ENCODE assay signal across 8 mouse cellular contexts in the genomic region with DNA sequence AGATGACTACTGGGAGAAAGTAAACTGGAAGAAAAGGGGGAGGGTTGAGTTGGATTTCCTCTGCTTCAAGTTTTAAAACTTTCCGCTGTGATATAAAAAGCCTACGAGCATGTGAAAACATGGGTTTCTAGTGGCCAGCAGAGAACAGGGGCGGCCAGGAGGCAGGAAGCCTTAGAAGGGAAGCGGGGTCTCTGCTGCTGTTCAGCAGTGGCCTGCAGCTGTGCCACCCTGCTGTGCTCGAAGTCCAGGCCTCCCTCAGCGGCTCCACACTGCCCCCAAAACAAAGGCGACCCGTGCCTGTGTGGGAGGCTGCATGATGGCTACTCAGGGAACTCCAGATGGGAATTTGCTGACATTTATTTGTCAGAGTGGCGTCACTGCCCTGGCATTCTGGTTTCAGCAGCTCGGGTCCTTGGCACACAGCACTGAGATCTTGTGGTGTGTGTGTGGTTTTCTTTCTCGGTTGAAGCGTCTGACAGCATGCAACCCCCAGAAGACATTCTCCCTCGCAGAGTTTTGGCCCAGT. TPM values are rescaled to one million over a fixed set of nuclear protein-coding genes. Genes with fewer than 3 reads are reported as not detected.
DNase-seq lines count a peak whose midpoint lies in the region; ATAC-seq and TF ChIP-seq lines count a peak whose summit lies in the region.

No protein-coding gene starts in this region.

- H3K4me1 ChIP-seq in stomach, embryonic 14.5 days (ENCODE audit: control insufficient read depth, insufficient read depth, low read length) = peaks cover 13% of the 10 kb centered on the region
- H3K4me1 ChIP-seq in stomach, postnatal 0 days (replicated peaks; ENCODE audit: control insufficient read depth, insufficient read depth) = 0 out of 2 replicates have a peak, but pooled peaks cover 3% of the 10 kb centered on the region
- H3K4me1 ChIP-seq in forebrain, embryonic 13.5 days = peaks cover 23% of the 10 kb centered on the region
- H3K4me1 ChIP-seq in hindbrain, embryonic 10.5 days (replicated peaks) = peaks cover 54% of the 10 kb centered on the region
- peaks cover 26% of the 10 kb centered on the region for H3K4me1 ChIP-seq in liver, embryonic 11.5 days (replicated peaks; ENCODE audit: control insufficient read depth, insufficient read depth, low read length)
- H3K4me1 ChIP-seq in neural tube, embryonic 15.5 days = peaks cover 43% of the 10 kb centered on the region

- TF ChIP-seq EP300 in stomach, postnatal 0 days (optimal IDR thresholded peaks at IDR 0.05) = no peak

- no peak for DNase-seq in stomach, postnatal 0 days (ENCODE audit: low spot score)
- peak; percentile 33 for DNase-seq in hindbrain, embryonic 10.5 days (ENCODE audit: low spot score)
- no peak for DNase-seq in liver, embryonic 11.5 days (ENCODE audit: low spot score)
- DNase-seq in urinary bladder, adult 2 months (ENCODE audit: low spot score) = no peak
- DNase-seq in cerebellum, postnatal 36 days = no peak

- no peak for ATAC-seq in stomach, embryonic 14.5 days (ENCODE audit: insufficient number of reproducible peaks, insufficient read depth, low FRiP score, low read depth)
- no peak for ATAC-seq in stomach, postnatal 0 days (ENCODE audit: low FRiP score, low TSS enrichment)
- ATAC-seq in forebrain, embryonic 13.5 days = no peak
- no peak for ATAC-seq in liver, embryonic 11.5 days (replicated peaks; ENCODE audit: low FRiP score)
- no peak for ATAC-seq in neural tube, embryonic 15.5 days (ENCODE audit: low FRiP score)

- TF ChIP-seq CTCF in stomach, postnatal 0 days (IDR thresholded peaks at IDR 0.05; ENCODE audit: low read depth) = no peak

- H3K27me3 ChIP-seq in stomach, embryonic 14.5 days (ENCODE audit: control insufficient read depth, insufficient read depth, low read length) = no peaks in the 10 kb centered on the region
- H3K27me3 ChIP-seq in stomach, postnatal 0 days (ENCODE audit: control insufficient read depth, insufficient read depth, low read length) = no peaks in the 10 kb centered on the region
- no peaks in the 10 kb centered on the region for H3K27me3 ChIP-seq in forebrain, embryonic 13.5 days
- H3K27me3 ChIP-seq in hindbrain, embryonic 10.5 days (ENCODE audit: insufficient read depth, poor library complexity, severe bottlenecking) = no peaks in the 10 kb centered on the region
- H3K27me3 ChIP-seq in liver, embryonic 11.5 days (replicated peaks; ENCODE audit: control insufficient read depth, insufficient read depth, low read length) = no peaks in the 10 kb centered on the region
- no peaks in the 10 kb centered on the region for H3K27me3 ChIP-seq in neural tube, embryonic 15.5 days (replicated peaks)

- no peaks in the 10 kb centered on the region for H3K9me3 ChIP-seq in stomach, embryonic 14.5 days (ENCODE audit: control insufficient read depth, low read depth, low read length)
- no peaks in the 10 kb centered on the region for H3K9me3 ChIP-seq in stomach, postnatal 0 days (ENCODE audit: control insufficient read depth, low read length)
- no peaks in the 10 kb centered on the region for H3K9me3 ChIP-seq in forebrain, embryonic 13.5 days (replicated peaks)
- H3K9me3 ChIP-seq in hindbrain, embryonic 10.5 days = no peaks in the 10 kb centered on the region
- no peaks in the 10 kb centered on the region for H3K9me3 ChIP-seq in liver, embryonic 11.5 days (ENCODE audit: control insufficient read depth, low read length)
- H3K9me3 ChIP-seq in neural tube, embryonic 15.5 days (replicated peaks) = no peaks in the 10 kb centered on the region

- H3K4me3 ChIP-seq in stomach, embryonic 14.5 days (ENCODE audit: low read depth, low read length) = no peak overlapping the region
- H3K4me3 ChIP-seq in stomach, postnatal 0 days (ENCODE audit: low read depth, low read length) = no peak overlapping the region
- no peak overlapping the region for H3K4me3 ChIP-seq in forebrain, embryonic 13.5 days
- H3K4me3 ChIP-seq in hindbrain, embryonic 10.5 days = 0 out of 2 replicates have a peak overlapping the region, but pooled peaks have one; percentile 0
- H3K4me3 ChIP-seq in liver, embryonic 11.5 days (ENCODE audit: low read depth, low read length) = no peak overlapping the region
- H3K4me3 ChIP-seq in neural tube, embryonic 15.5 days (replicated peaks) = no peak overlapping the region

- H3K36me3 ChIP-seq in stomach, embryonic 14.5 days (ENCODE audit: control insufficient read depth, insufficient read depth, low read length) = no peaks in the 10 kb centered on the region
- no peaks in the 10 kb centered on the region for H3K36me3 ChIP-seq in stomach, postnatal 0 days (ENCODE audit: control insufficient read depth, insufficient read depth, low read length)
- no peaks in the 10 kb centered on the region for H3K36me3 ChIP-seq in forebrain, embryonic 13.5 days (ENCODE audit: poor library complexity, severe bottlenecking)
- no peaks in the 10 kb centered on the region for H3K36me3 ChIP-seq in hindbrain, embryonic 10.5 days
- no peaks in the 10 kb centered on the region for H3K36me3 ChIP-seq in liver, embryonic 11.5 days (ENCODE audit: control insufficient read depth, insufficient read depth, low read length)
- H3K36me3 ChIP-seq in neural tube, embryonic 15.5 days = no peaks in the 10 kb centered on the region

- no peak overlapping the region for H3K4me2 ChIP-seq in stomach, embryonic 14.5 days (replicated peaks; ENCODE audit: low read depth, low read length)
- no peak overlapping the region for H3K4me2 ChIP-seq in stomach, postnatal 0 days (replicated peaks; ENCODE audit: low read depth)
- 0 out of 2 replicates have a peak overlapping the region, but pooled peaks have one; percentile 8 for H3K4me2 ChIP-seq in forebrain, embryonic 13.5 days
- H3K4me2 ChIP-seq in liver, embryonic 11.5 days = peak overlapping the region; percentile 33
- H3K4me2 ChIP-seq in neural tube, embryonic 15.5 days = no peak overlapping the region; the same call in 1 of the 2 replicates

- 43% methylated on average over 13 of the region's 13 CpGs for WGBS in stomach, embryonic 14.5 days
- 39% methylated on average over 13 of the region's 13 CpGs for WGBS in stomach, postnatal 0 days
- 12% methylated on average over 13 of the region's 13 CpGs for WGBS in forebrain, embryonic 13.5 days
- 12% methylated on average over 13 of the region's 13 CpGs for WGBS in hindbrain, embryonic 10.5 days
- WGBS in liver, embryonic 11.5 days = 31% methylated on average over 13 of the region's 13 CpGs
- 19% methylated on average over 13 of the region's 13 CpGs for WGBS in neural tube, embryonic 15.5 days

- peak overlapping the region; percentile 33; the same call in 1 of the 2 replicates for H3K27ac ChIP-seq in stomach, embryonic 14.5 days (ENCODE audit: low read length)
- H3K27ac ChIP-seq in stomach, postnatal 0 days (replicated peaks) = no peak overlapping the region
- H3K27ac ChIP-seq in forebrain, embryonic 13.5 days = no peak overlapping the region
- peak overlapping the region; percentile 64 for H3K27ac ChIP-seq in hindbrain, embryonic 10.5 days
- H3K27ac ChIP-seq in liver, embryonic 11.5 days (ENCODE audit: low read depth, low read length) = peak overlapping the region; percentile 48; the same call in 1 of the 2 replicates
- 0 out of 2 replicates have a peak overlapping the region, but pooled peaks have one; percentile 56 for H3K27ac ChIP-seq in neural tube, embryonic 15.5 days (replicated peaks)

- H3K9ac ChIP-seq in stomach, embryonic 14.5 days (replicated peaks; ENCODE audit: low read depth, low read length) = no peak overlapping the region
- no peak overlapping the region for H3K9ac ChIP-seq in stomach, postnatal 0 days (ENCODE audit: low read length)
- 0 out of 2 replicates have a peak overlapping the region, but pooled peaks have one; percentile 17 for H3K9ac ChIP-seq in forebrain, embryonic 13.5 days
- no peak overlapping the region for H3K9ac ChIP-seq in liver, embryonic 11.5 days (ENCODE audit: low read depth, low read length)
- 0 out of 2 replicates have a peak overlapping the region, but pooled peaks have one; percentile 24 for H3K9ac ChIP-seq in neural tube, embryonic 15.5 days (replicated peaks)

RNA-seq across cellular contexts. Expression of a gene that starts 8.4 kb away (rescaled TPM):
- polyA plus RNA-seq in stomach, embryonic 14.5 days (2014; fragmentation: Nextera tagmentation; extraction: Ambion mirVana) = 30.5 and 31.1 TPM in 2 replicates
- polyA plus RNA-seq in stomach, postnatal 0 days (2015; fragmentation: Nextera tagmentation; extraction: Ambion mirVana) = 26.8 and 27.6 TPM in 2 replicates
- 47.1 and 51.2 TPM in 2 replicates for polyA plus RNA-seq in forebrain, embryonic 13.5 days (2015; fragmentation: Nextera tagmentation; extraction: Ambion mirVana)
- 46.0 and 50.4 TPM in 2 replicates for polyA plus RNA-seq in hindbrain, embryonic 10.5 days (2016; fragmentation: Nextera tagmentation; extraction: Ambion mirVana)
- polyA plus RNA-seq in liver, embryonic 11.5 days (2014; fragmentation: Nextera tagmentation; extraction: Ambion mirVana) = 27.7 and 32.4 TPM in 2 replicates
- polyA plus RNA-seq in neural tube, embryonic 15.5 days (2015; fragmentation: Nextera tagmentation; extraction: Ambion mirVana) = 51.5 and 56.0 TPM in 2 replicates
- polyA plus RNA-seq in urinary bladder, adult 2 months (2012; rRNA removed) = 16.7 and 19.3 TPM in 2 replicates

RNA-seq across cellular contexts. Expression of a gene that starts 8.6 kb away (rescaled TPM):
- 0.22 TPM in 1 of 2 replicates, not detected in the other for polyA plus RNA-seq in stomach, embryonic 14.5 days (2014; fragmentation: Nextera tagmentation; extraction: Ambion mirVana)
- polyA plus RNA-seq in stomach, postnatal 0 days (2015; fragmentation: Nextera tagmentation; extraction: Ambion mirVana) = 0.06 TPM in 1 of 2 replicates, not detected in the other
- polyA plus RNA-seq in forebrain, embryonic 13.5 days (2015; fragmentation: Nextera tagmentation; extraction: Ambion mirVana) = 0.06 and 0.18 TPM in 2 replicates
- 0.07 and 0.13 TPM in 2 replicates for polyA plus RNA-seq in hindbrain, embryonic 10.5 days (2016; fragmentation: Nextera tagmentation; extraction: Ambion mirVana)
- polyA plus RNA-seq in liver, embryonic 11.5 days (2014; fragmentation: Nextera tagmentation; extraction: Ambion mirVana) = 0.05 TPM in 1 of 2 replicates, not detected in the other
- polyA plus RNA-seq in neural tube, embryonic 15.5 days (2015; fragmentation: Nextera tagmentation; extraction: Ambion mirVana) = 0.12 and 0.24 TPM in 2 replicates
- polyA plus RNA-seq in urinary bladder, adult 2 months (2012; rRNA removed) = 0.03 TPM in 1 of 2 replicates, not detected in the other

Comparison
In these comparisons a context has a peak if more than half of its experiments do, and no peak if none do; other contexts are left out.
1. H3K27ac ChIP-seq: peak in stomach, embryonic 14.5 days (single experiment), hindbrain, embryonic 10.5 days (single experiment), liver, embryonic 11.5 days (single experiment) and neural tube, embryonic 15.5 days (single experiment); none in stomach, postnatal 0 days (single experiment) and forebrain, embryonic 13.5 days (single experiment).
2. H3K4me2 ChIP-seq: peak in forebrain, embryonic 13.5 days (single experiment) and liver, embryonic 11.5 days (single experiment); none in stomach, embryonic 14.5 days (single experiment), stomach, postnatal 0 days (single experiment) and neural tube, embryonic 15.5 days (single experiment).
3. H3K9ac ChIP-seq: peak in forebrain, embryonic 13.5 days (single experiment) and neural tube, embryonic 15.5 days (single experiment); none in stomach, embryonic 14.5 days (single experiment), stomach, postnatal 0 days (single experiment) and liver, embryonic 11.5 days (single experiment).